Mouse (Mus musculus) neutrophil, adult 65 days (primary cell): ENCODE data around the gene Ywhaq. TPM values are rescaled to one million over a fixed set of nuclear protein-coding genes. Genes with fewer than 3 reads are reported as not detected.

ENCODE experiments used
- total RNA-seq: library from RNA; stranded (reverse); gene quantifications from 2 replicates; pipeline ENCODE4 v1.2.4, GENCODE M21; 2023

Gene Ywhaq
- total RNA-seq: 66.3 and 75.8 TPM in 2 replicates

GRCm38 (mm10) chr12:21417100-21418070 is at the start of gene Ywhaq:
Ywhaq (minus strand) TSS chr12:21417637.

GRCm38 (mm10) chr12:21373100-21373819 is 44.2 kb downstream of the Ywhaq start, which contains the start of gene Adam17:
Adam17 (minus strand) TSS chr12:21373632.

Other genes with a start within 250 kb of the Ywhaq start
- gene Cpsf3, start 132.2 kb downstream of the Ywhaq start, total RNA-seq: 48.5 and 51.6 TPM in 2 replicates
- gene Itgb1bp1, start 131.4 kb downstream of the Ywhaq start, total RNA-seq: 36.0 and 42.1 TPM in 2 replicates
- 15.3 and 15.8 TPM in 2 replicates for gene Iah1, start 101.2 kb downstream of the Ywhaq start, total RNA-seq
- 60.7 and 75.9 TPM in 2 replicates for gene Adam17, start 44.0 kb downstream of the Ywhaq start, total RNA-seq